Mouse (Mus musculus) stomach, postnatal 0 days (tissue): ENCODE results near the gene Rap1a.

Source experiments
- CTCF ChIP-seq: IDR thresholded peaks from 2 replicates; pipeline ENCODE4 v1.5.1; 2016; ENCODE audit warnings: antibody characterized with exemption, low read depth, mild to moderate bottlenecking, moderate library complexity
- EP300 ChIP-seq: optimal IDR thresholded peaks from 2 replicates; pipeline ENCODE3; 2016; ENCODE audit warnings: antibody characterized with exemption

DNA sequence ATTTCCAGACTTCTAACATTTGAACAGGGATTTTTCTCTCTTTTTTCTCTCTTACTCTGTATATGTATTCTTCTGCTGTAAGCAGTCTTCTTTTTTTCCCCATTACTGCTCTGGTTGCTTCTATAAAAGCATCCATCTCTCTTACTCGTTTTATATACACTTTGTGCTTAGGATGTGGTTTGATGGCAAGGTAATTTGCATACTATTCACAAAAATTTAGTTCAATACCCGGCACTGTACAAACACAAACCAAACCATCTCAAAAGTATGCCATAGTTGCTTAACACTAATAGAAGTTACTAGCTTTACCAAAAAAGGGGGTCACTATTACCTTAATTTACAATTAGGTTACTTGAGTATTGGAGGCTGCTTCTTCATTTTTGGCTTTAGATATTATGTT is 44.6 kb downstream of the Rap1a start:
- no peak for TF ChIP-seq CTCF
- TF ChIP-seq EP300 = no peak
